Mouse (Mus musculus): ENCODE data around the gene Ccl7. TPM values are rescaled to one million over a fixed set of nuclear protein-coding genes. Genes with fewer than 3 reads are reported as not detected.

Ccl7 gene
- polyA plus RNA-seq (2015; fragmentation: Illumina TruSeq; extraction: RNeasy Lipid Tissue Mini Kit (QIAGEN cat#74804); ENCODE audit: low read depth, low replicate concordance), result not detected

DNA sequence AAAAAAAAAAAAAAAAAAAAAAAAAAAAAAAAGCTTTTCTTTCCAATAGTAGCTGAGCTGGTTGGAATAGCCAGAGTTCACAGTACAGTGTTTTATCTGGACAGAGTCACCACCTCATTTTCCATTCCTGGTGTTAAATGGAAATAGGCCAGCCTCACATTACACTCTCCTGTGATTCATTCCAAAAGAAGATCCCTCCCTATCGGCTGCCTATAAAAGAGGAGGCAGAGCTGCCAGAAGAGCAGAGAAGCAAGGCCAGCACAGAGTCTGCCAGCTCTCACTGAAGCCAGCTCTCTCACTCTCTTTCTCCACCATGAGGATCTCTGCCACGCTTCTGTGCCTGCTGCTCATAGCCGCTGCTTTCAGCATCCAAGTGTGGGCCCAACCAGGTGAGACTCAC is at the start of gene Ccl7:
Gene Ccl7 (plus strand): TSS at position 242 of the 400 bp plus-strand sequence.

DNA sequence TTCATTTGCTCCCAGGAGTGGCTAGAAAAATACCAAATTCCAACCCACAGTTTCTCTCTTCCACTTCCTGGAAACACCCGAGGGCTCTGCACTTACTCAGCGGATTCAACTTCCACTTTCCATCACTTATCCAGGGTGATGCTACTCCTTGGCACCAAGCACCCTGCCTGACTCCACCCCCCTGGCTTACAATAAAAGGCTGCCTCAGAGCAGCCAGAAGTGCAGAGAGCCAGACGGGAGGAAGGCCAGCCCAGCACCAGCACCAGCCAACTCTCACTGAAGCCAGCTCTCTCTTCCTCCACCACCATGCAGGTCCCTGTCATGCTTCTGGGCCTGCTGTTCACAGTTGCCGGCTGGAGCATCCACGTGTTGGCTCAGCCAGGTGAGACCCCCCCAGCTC is 10.2 kb upstream of the Ccl7 start, which contains the start of gene Ccl2:
Gene Ccl2 (plus strand): TSS at position 216 of the 400 bp plus-strand sequence.

DNA sequence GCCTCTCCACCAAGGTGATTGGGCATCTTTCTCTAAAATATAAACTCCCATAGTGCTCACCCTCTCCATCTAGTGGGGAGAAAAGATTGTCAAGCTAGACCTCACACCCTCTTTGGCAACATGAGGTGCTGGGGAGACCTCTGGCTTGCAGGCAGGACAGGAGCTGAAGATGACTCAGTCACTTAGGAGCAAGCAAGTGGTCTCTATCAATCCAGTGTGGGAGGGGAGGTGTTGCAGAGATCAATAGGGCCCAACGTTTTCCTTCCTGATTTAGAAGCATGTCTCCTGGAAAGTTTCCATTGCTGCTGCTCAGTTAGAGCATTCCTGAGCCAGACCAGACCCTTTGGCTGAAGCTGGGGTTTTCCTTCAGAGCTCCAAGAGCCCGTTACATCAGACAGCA is 7.0 kb upstream of the Ccl7 start, which contains the start of gene Gm17268:
Gene Gm17268 (minus strand): TSS at position 28 of the 400 bp plus-strand sequence.

DNA sequence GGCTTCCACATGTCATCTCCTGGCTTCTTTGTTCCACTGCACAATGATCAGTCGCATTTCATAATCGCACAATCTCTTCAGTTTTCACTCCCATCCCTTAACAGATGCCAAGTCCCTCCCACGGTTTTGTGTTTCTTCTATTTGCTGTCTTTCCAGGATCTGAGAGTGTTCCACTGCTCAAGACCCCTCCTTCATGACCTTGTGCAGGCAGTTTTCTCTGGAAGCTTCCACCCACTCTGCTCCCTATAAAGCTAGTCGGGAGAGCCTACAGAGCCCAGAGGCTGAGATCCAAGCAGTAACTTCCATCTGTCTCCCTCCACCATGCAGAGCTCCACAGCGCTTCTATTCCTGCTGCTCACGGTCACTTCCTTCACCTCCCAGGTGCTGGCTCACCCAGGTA is 12.1 kb downstream of the Ccl7 start, which contains the start of gene Ccl11:
Gene Ccl11 (plus strand): TSS at position 178 of the 400 bp plus-strand sequence.

Other genes starting within 250 kb of the Ccl7 start
- not detected for gene 5530401A14Rik, start 185.0 kb upstream of the Ccl7 start, polyA plus RNA-seq (2015; fragmentation: Illumina TruSeq; extraction: RNeasy Lipid Tissue Mini Kit (QIAGEN cat#74804); ENCODE audit: low read depth, low replicate concordance)
- gene Asic2, start 77.3 kb upstream of the Ccl7 start, polyA plus RNA-seq (2015; fragmentation: Illumina TruSeq; extraction: RNeasy Lipid Tissue Mini Kit (QIAGEN cat#74804); ENCODE audit: low read depth, low replicate concordance), result 39.0 TPM
- 1.5 TPM for gene Ccl2, start 10.1 kb upstream of the Ccl7 start, polyA plus RNA-seq (2015; fragmentation: Illumina TruSeq; extraction: RNeasy Lipid Tissue Mini Kit (QIAGEN cat#74804); ENCODE audit: low read depth, low replicate concordance)
- gene Gm17268, start 7.2 kb upstream of the Ccl7 start, polyA plus RNA-seq (2015; fragmentation: Illumina TruSeq; extraction: RNeasy Lipid Tissue Mini Kit (QIAGEN cat#74804); ENCODE audit: low read depth, low replicate concordance), result not detected
- not detected for gene Ccl11, start 12.1 kb downstream of the Ccl7 start, polyA plus RNA-seq (2015; fragmentation: Illumina TruSeq; extraction: RNeasy Lipid Tissue Mini Kit (QIAGEN cat#74804); ENCODE audit: low read depth, low replicate concordance)
- gene Ccl12, start 56.1 kb downstream of the Ccl7 start, polyA plus RNA-seq (2015; fragmentation: Illumina TruSeq; extraction: RNeasy Lipid Tissue Mini Kit (QIAGEN cat#74804); ENCODE audit: low read depth, low replicate concordance), result 1.9 TPM
- gene Ccl8, start 69.5 kb downstream of the Ccl7 start, polyA plus RNA-seq (2015; fragmentation: Illumina TruSeq; extraction: RNeasy Lipid Tissue Mini Kit (QIAGEN cat#74804); ENCODE audit: low read depth, low replicate concordance), result not detected